Mouse (Mus musculus): ENCODE data around the gene Enpp1. TPM values are rescaled to one million over a fixed set of nuclear protein-coding genes. Genes with fewer than 3 reads are reported as not detected.

Gene Enpp1
- total and polyA plus RNA-seq, 2 experiments from 2014 or later = 3.0 to 3.5 TPM

GRCm38 (mm10) chr10:24674261-24674660 is 37.7 kb downstream of the Enpp1 start:
- Histone ChIP-seq H3K4me2 (ENCODE audit: low read depth, low read length, poor library complexity, severe bottlenecking) (no peak overlapping the region), H3K27ac (ENCODE audit: low read depth, low read length) (no peak overlapping the region), H3K36me3 (ENCODE audit: insufficient read depth, low read length) (no peaks in the 10 kb centered on the region), H3K9me3 (ENCODE audit: low read length) (no peaks in the 10 kb centered on the region), H3K4me3 (ENCODE audit: low read depth, low read length) (no peak overlapping the region), H3K9ac (replicated peaks; ENCODE audit: low read length, poor library complexity, severe bottlenecking) (no peak overlapping the region), H3K4me1 (ENCODE audit: insufficient read depth, low read length) (no peaks in the 10 kb centered on the region), H3K27me3 (ENCODE audit: insufficient read depth, low read length) (no peaks in the 10 kb centered on the region)
- no peak for DNase-seq (ENCODE audit: low spot score)
- no peak for ATAC-seq (ENCODE audit: low FRiP score)
- WGBS = 98% methylated on average over 6 of the region's 6 CpGs
- no peak for TF ChIP-seq CTCF (IDR thresholded peaks at IDR 0.05)

- H3K4me1 ChIP-seq (ENCODE audit: insufficient read depth, low read length) = no peaks in the 10 kb centered on the region
- H3K4me3 ChIP-seq (ENCODE audit: low read depth, low read length) = no peak overlapping the region
These were observed 39.0 kb downstream of the Enpp1 start for GRCm38 (mm10) chr10:24672948-24673347.

DNA sequence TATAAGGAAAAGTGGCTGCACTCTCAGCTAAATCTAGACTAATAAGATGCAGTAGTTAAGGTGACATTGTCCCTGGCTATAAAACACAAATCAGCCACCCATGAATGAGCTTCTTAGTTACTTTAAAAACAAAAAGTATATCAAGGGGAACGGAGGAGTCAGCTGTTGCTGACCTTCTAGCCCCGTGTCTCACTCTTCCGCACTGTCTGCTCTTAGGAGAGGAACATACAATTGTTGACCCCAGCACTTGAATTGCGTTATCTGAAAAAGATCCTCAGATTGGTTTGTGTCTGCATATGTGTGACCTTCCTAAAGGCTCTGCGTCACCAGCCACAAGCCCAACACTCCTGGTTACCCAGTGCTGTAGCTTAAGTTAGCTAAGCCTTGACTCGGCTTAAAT is 41.4 kb downstream of the Enpp1 start:
- H3K4me1 ChIP-seq (ENCODE audit: insufficient read depth, low read length) = no peaks in the 10 kb centered on the region
- no peak overlapping the region for H3K4me2 ChIP-seq (ENCODE audit: low read depth, low read length, poor library complexity, severe bottlenecking)
- H3K27me3 ChIP-seq (ENCODE audit: insufficient read depth, low read length) = no peaks in the 10 kb centered on the region
- DNase-seq (ENCODE audit: low spot score) = no peak
- no peak overlapping the region for H3K9ac ChIP-seq (replicated peaks; ENCODE audit: low read length, poor library complexity, severe bottlenecking)
- no peak for TF ChIP-seq CTCF (IDR thresholded peaks at IDR 0.05)
- no peaks in the 10 kb centered on the region for H3K9me3 ChIP-seq (ENCODE audit: low read length)
- H3K27ac ChIP-seq (ENCODE audit: low read depth, low read length) = no peak overlapping the region
- no peaks in the 10 kb centered on the region for H3K36me3 ChIP-seq (ENCODE audit: insufficient read depth, low read length)
- ATAC-seq (ENCODE audit: low FRiP score) = no peak
- 92% methylated on average over 6 of the region's 6 CpGs for WGBS
- H3K4me3 ChIP-seq (ENCODE audit: low read depth, low read length) = no peak overlapping the region

More at GRCm38 (mm10) chr10:24672948-24673347, 39.0 kb downstream of the Enpp1 start:
- Histone ChIP-seq H3K27ac (ENCODE audit: low read depth, low read length) (no peak overlapping the region), H3K9me3 (ENCODE audit: low read length) (no peaks in the 10 kb centered on the region), H3K9ac (replicated peaks; ENCODE audit: low read length, poor library complexity, severe bottlenecking) (no peak overlapping the region), H3K4me2 (ENCODE audit: low read depth, low read length, poor library complexity, severe bottlenecking) (no peak overlapping the region), H3K36me3 (ENCODE audit: insufficient read depth, low read length) (no peaks in the 10 kb centered on the region), H3K27me3 (ENCODE audit: insufficient read depth, low read length) (no peaks in the 10 kb centered on the region)
- no peak for TF ChIP-seq CTCF (IDR thresholded peaks at IDR 0.05)
- WGBS = 97% methylated on average over 2 of the region's 2 CpGs
- DNase-seq (ENCODE audit: low spot score) = no peak
- no peak for ATAC-seq (ENCODE audit: low FRiP score)

- no peak for TF ChIP-seq CTCF (IDR thresholded peaks at IDR 0.05)
- DNase-seq (ENCODE audit: low spot score) (no peak), ATAC-seq (ENCODE audit: low FRiP score) (no peak)
- no peaks in the 10 kb centered on the region for H3K36me3 ChIP-seq (ENCODE audit: insufficient read depth, low read length)
- no peak overlapping the region for H3K4me3 ChIP-seq (ENCODE audit: low read depth, low read length)
- no peaks in the 10 kb centered on the region for H3K27me3 ChIP-seq (ENCODE audit: insufficient read depth, low read length)
- no peak overlapping the region for H3K4me2 ChIP-seq (ENCODE audit: low read depth, low read length, poor library complexity, severe bottlenecking)
- no peaks in the 10 kb centered on the region for H3K4me1 ChIP-seq (ENCODE audit: insufficient read depth, low read length)
- H3K9ac ChIP-seq (replicated peaks; ENCODE audit: low read length, poor library complexity, severe bottlenecking) = no peak overlapping the region
- no peak overlapping the region for H3K27ac ChIP-seq (ENCODE audit: low read depth, low read length)
- no peaks in the 10 kb centered on the region for H3K9me3 ChIP-seq (ENCODE audit: low read length)
- 97% methylated on average over 11 of the region's 11 CpGs for WGBS
These were observed 60.9 kb downstream of the Enpp1 start for GRCm38 (mm10) chr10:24650990-24651569.

DNA sequence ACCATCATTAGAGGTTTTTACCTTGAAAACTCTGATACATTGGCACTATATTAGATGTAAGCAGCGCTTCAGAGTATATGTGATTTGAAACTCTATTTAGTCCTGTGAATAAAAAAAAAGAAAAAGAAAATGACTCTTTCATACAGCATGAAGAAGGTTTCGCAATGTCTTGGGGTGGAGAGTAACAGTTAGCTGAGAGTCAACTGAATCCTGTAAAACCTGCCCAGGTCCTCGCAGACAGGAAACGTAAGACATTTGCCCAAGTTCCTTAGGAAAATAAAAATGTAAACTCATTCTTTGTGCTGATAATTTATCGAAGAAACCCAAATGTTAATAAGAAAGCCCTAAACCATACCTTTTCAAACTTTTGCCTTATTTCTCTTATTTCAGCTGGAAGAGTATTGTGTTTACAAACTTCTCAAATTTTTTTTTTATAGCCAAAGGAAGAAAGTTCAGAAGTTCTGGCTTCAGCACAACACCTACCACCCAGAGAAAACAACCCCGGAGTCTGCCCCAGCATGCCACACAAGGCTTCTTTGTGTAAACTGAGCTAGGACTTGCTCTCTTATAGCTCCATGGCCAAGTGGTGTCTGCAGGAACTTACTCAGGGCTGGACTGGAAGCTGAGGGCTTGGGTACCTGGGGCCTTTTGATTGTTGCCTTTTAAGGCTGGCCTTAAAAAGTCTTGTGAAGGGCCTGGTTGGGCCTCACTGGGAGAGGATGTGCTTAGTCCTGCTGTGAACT is 63.8 kb downstream of the Enpp1 start:
- Histone ChIP-seq H3K4me1 (ENCODE audit: insufficient read depth, low read length) (no peaks in the 10 kb centered on the region), H3K9me3 (ENCODE audit: low read length) (no peaks in the 10 kb centered on the region), H3K9ac (replicated peaks; ENCODE audit: low read length, poor library complexity, severe bottlenecking) (no peak overlapping the region), H3K4me2 (ENCODE audit: low read depth, low read length, poor library complexity, severe bottlenecking) (no peak overlapping the region), H3K4me3 (ENCODE audit: low read depth, low read length) (no peak overlapping the region), H3K36me3 (ENCODE audit: insufficient read depth, low read length) (no peaks in the 10 kb centered on the region), H3K27ac (ENCODE audit: low read depth, low read length) (no peak overlapping the region), H3K27me3 (ENCODE audit: insufficient read depth, low read length) (no peaks in the 10 kb centered on the region)
- DNase-seq (ENCODE audit: low spot score) (no peak), ATAC-seq (ENCODE audit: low FRiP score) (no peak)
- TF ChIP-seq CTCF (IDR thresholded peaks at IDR 0.05) = no peak
- WGBS = 91% methylated on average over 6 of the region's 6 CpGs

DNA sequence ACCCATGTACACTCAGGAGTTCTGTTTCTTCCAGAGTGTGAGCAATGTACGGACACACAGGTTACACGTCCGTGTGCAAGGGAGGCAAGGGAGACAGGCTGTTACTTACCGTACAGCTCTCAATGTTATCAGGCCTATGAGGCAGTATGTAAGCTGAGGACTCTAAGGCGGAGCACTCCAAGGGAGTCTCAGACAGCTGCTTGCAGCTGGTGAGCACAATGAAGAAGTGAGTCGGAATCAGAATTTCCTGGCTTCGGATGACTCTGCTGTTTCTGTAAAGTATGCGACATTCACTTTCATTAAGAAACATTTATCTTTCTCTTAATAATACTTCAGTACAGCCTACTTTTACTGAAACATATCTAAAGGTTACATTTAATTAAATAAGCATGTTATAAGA is 66.8 kb downstream of the Enpp1 start:
- no peak for DNase-seq (ENCODE audit: low spot score)
- Histone ChIP-seq H3K9ac (replicated peaks; ENCODE audit: low read length, poor library complexity, severe bottlenecking) (no peak overlapping the region), H3K36me3 (ENCODE audit: insufficient read depth, low read length) (no peaks in the 10 kb centered on the region), H3K27ac (ENCODE audit: low read depth, low read length) (no peak overlapping the region), H3K27me3 (ENCODE audit: insufficient read depth, low read length) (no peaks in the 10 kb centered on the region), H3K4me2 (ENCODE audit: low read depth, low read length, poor library complexity, severe bottlenecking) (no peak overlapping the region), H3K4me1 (ENCODE audit: insufficient read depth, low read length) (no peaks in the 10 kb centered on the region), H3K4me3 (ENCODE audit: low read depth, low read length) (no peak overlapping the region), H3K9me3 (ENCODE audit: low read length) (no peaks in the 10 kb centered on the region)
- TF ChIP-seq CTCF (IDR thresholded peaks at IDR 0.05) = no peak
- WGBS = 94% methylated on average over 8 of the region's 8 CpGs
- ATAC-seq (ENCODE audit: low FRiP score) = no peak

Measured in midbrain, postnatal 0 days (tissue).